Mouse (Mus musculus): Measurements from ENCODE around the gene Gm20738. TPM values are rescaled to one million over a fixed set of nuclear protein-coding genes. Genes with fewer than 3 reads are reported as not detected.
"Not testable (repeated sequence)": the region's sequence is repeated elsewhere in the genome, so short reads cannot be mapped to it uniquely, and the experiment has no call there.

Gm20738 gene
- polyA plus RNA-seq (2016; fragmentation: Nextera tagmentation; extraction: Ambion mirVana), result not detected in 2 replicates

DNA sequence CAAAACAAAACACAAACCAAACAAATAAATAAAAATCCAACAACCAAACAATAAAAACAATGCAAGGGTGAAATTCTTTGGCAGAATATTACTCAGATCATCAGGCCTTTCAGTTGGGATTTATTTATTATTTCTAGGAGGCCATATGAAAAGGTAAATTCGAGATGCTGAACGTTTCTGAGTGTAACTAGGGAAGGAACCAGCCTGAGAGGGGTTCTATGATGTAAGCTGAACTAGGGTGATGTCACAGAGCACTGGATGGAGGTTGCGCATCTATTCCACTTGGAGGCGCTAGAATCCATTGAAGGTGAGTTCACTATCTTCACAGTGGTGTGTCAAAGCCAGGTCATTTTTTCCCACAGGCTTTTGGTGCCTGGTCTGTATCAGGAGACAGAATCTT is at the start of gene Gm20738:
Gm20738 (plus strand) TSS at position 301 of the 400 bp plus-strand sequence.
- not testable (repeated sequence) for H3K4me3 ChIP-seq; H3K36me3 ChIP-seq; H3K9me3 ChIP-seq (replicated peaks); DNase-seq (ENCODE audit: low spot score); H3K27me3 ChIP-seq (ENCODE audit: low read depth, poor library complexity, severe bottlenecking); H3K4me1 ChIP-seq; H3K27ac ChIP-seq (replicated peaks)
- 52% methylated on average over 3 of the region's 4 CpGs for WGBS

Data from midbrain, embryonic 10.5 days (tissue).